22 mouse cellular contexts compared by ENCODE assay signal in genomic region chr15:99823322-99823898, GRCm38 (mm10). TPM values are rescaled to one million over a fixed set of nuclear protein-coding genes. Genes with fewer than 3 reads are reported as not detected.
DNase-seq lines count a peak whose midpoint lies in the region; ATAC-seq lines count a peak whose summit lies in the region.
"Had no signal": no experiment of that assay in that cellular context is flagged by ENCODE, and none has a peak within 500 bp of the region (broad histone marks: within the 10 kb centered on the region; RNA-seq: fewer than 3 reads in every experiment).

No protein-coding gene starts in this region.

- H3K4me3 ChIP-seq in kidney, embryonic 14.5 days (ENCODE audit: low read length) = no peak overlapping the region
- H3K4me3 ChIP-seq: hindbrain, embryonic 10.5 days; limb, embryonic 13.5 days; liver, embryonic 12.5 days; myocyte; neural tube, embryonic 13.5 days had no signal

- 0 out of 2 replicates have a peak overlapping the region, but pooled peaks have one; percentile 25 for H3K27ac ChIP-seq in kidney, embryonic 14.5 days (ENCODE audit: low read depth, low read length)
- H3K27ac ChIP-seq: hindbrain, embryonic 10.5 days; limb, embryonic 13.5 days; liver, embryonic 12.5 days; neural tube, embryonic 13.5 days had no signal

- H3K36me3 ChIP-seq in kidney, embryonic 14.5 days (ENCODE audit: control insufficient read depth, insufficient read depth, low read length) = no peaks in the 10 kb centered on the region
- H3K36me3 ChIP-seq: hindbrain, embryonic 10.5 days; limb, embryonic 13.5 days; liver, embryonic 12.5 days; neural tube, embryonic 13.5 days had no signal

- H3K4me2 ChIP-seq in kidney, embryonic 14.5 days (replicated peaks; ENCODE audit: low read depth, low read length) = no peak overlapping the region
- H3K4me2 ChIP-seq: limb, embryonic 13.5 days; liver, embryonic 12.5 days; neural tube, embryonic 13.5 days had no signal

- no peaks in the 10 kb centered on the region for H3K27me3 ChIP-seq in kidney, embryonic 14.5 days (ENCODE audit: control insufficient read depth, insufficient read depth, low read length)
- H3K27me3 ChIP-seq: limb, embryonic 13.5 days; liver, embryonic 12.5 days; neural tube, embryonic 13.5 days; Patski had no signal

- H3K9ac ChIP-seq in kidney, embryonic 14.5 days (ENCODE audit: low read depth, low read length) = no peak overlapping the region
- H3K9ac ChIP-seq: forebrain, postnatal 0 days; limb, embryonic 13.5 days; liver, embryonic 12.5 days; neural tube, embryonic 13.5 days had no signal

- H3K4me1 ChIP-seq in kidney, embryonic 14.5 days (ENCODE audit: control insufficient read depth, insufficient read depth, low read length) = 0 out of 2 replicates have a peak, but pooled peaks cover 4% of the 10 kb centered on the region
- H3K4me1 ChIP-seq: liver, embryonic 12.5 days had no signal

- peak; percentile 93 for DNase-seq in heart, adult 11 months
- no peak for DNase-seq in heart, adult 9 months (ENCODE audit: low spot score in 2 of 2)
- no peak for DNase-seq in kidney, adult 18-20 months
- DNase-seq in MN1 (ENCODE audit: low spot score) = peak; percentile 86
- no peak for DNase-seq in adrenal gland, adult (ENCODE audit: inconsistent age in 2 of 2, low spot score in 1 of 2)
- DNase-seq: adrenal gland, adult 2 months; cerebellum, adult 18-20 months; cerebellum, postnatal 14 days; forebrain, postnatal 0 days; lung, postnatal 10 days; thymus, adult 18-20 months; thymus, postnatal 36 days had no signal

- 43% methylated on average over 8 of the region's 8 CpGs for WGBS in kidney, embryonic 14.5 days

- ATAC-seq in kidney, embryonic 14.5 days (ENCODE audit: low FRiP score, low TSS enrichment) = no peak
- ATAC-seq in granulocyte monocyte progenitor cell, adult 5-6 weeks (replicated peaks; ENCODE audit: poor library complexity, severe bottlenecking) = peak; percentile 57
- ATAC-seq in erythroid progenitor cell, adult 5-6 weeks (replicated peaks; ENCODE audit: low FRiP score, poor library complexity, severe bottlenecking) = no peak
- ATAC-seq: forebrain, postnatal 0 days; liver, embryonic 12.5 days; midbrain, embryonic 16.5 days; Patski had no signal

- H3K9me3 ChIP-seq in kidney, embryonic 14.5 days (ENCODE audit: control insufficient read depth, low read length) = no peaks in the 10 kb centered on the region
- H3K9me3 ChIP-seq: hindbrain, embryonic 10.5 days; limb, embryonic 13.5 days; liver, embryonic 12.5 days; neural tube, embryonic 13.5 days had no signal

RNA-seq across cellular contexts. Expression of gene Cers5, which starts 50.7 kb away (rescaled TPM):
- polyA plus RNA-seq in kidney, embryonic 14.5 days (2014; fragmentation: Nextera tagmentation; extraction: Ambion mirVana) = 74.9 and 87.7 TPM in 2 replicates
- total RNA-seq in granulocyte monocyte progenitor cell, adult 5-6 weeks (2014; fragmentation: Nextera tagmentation) = 34.8 and 58.3 TPM in 2 replicates
- total RNA-seq in granulocyte monocyte progenitor cell, adult 5-6 weeks (2017) = 17.9 and 24.5 TPM in 2 replicates
- 9.4 and 19.7 TPM in 2 replicates for total RNA-seq in erythroid progenitor cell, adult 5-6 weeks (2015; ENCODE audit: low replicate concordance)
- 3.3 and 7.6 TPM in 2 replicates for total RNA-seq in erythroid progenitor cell, adult 5-6 weeks (2017; ENCODE audit: low replicate concordance)

RNA-seq across cellular contexts. Expression of gene Lima1, which starts 51.8 kb away (rescaled TPM):
- 23.4 and 43.5 TPM in 2 replicates for polyA plus RNA-seq in kidney, embryonic 14.5 days (2014; fragmentation: Nextera tagmentation; extraction: Ambion mirVana)
- total RNA-seq in granulocyte monocyte progenitor cell, adult 5-6 weeks (2014; fragmentation: Nextera tagmentation) = 3.5 and 13.8 TPM in 2 replicates
- 3.0 and 7.2 TPM in 2 replicates for total RNA-seq in granulocyte monocyte progenitor cell, adult 5-6 weeks (2017)
- 3.2 and 6.7 TPM in 2 replicates for total RNA-seq in erythroid progenitor cell, adult 5-6 weeks (2015; ENCODE audit: low replicate concordance)
- 2.1 and 5.3 TPM in 2 replicates for total RNA-seq in erythroid progenitor cell, adult 5-6 weeks (2017; ENCODE audit: low replicate concordance)

Comparison
In these comparisons a context has a peak if more than half of its experiments do, and no peak if none do; other contexts are left out.
1. DNase-seq: peak in heart, adult 11 months (single experiment) and MN1 (single experiment); none in heart, adult 9 months (0 of 2), kidney, adult 18-20 months (single experiment) and adrenal gland, adult (0 of 2).